In genomic region chr5:117932862-117933261, GRCm38 (mm10) we compare ENCODE assay signal across 8 mouse cellular contexts. TPM values are rescaled to one million over a fixed set of nuclear protein-coding genes. Genes with fewer than 3 reads are reported as not detected.
A peak's percentile ranks its signal among the peaks of the same experiment; 100 is the strongest.
DNase-seq lines count a peak whose midpoint lies in the region.

No protein-coding gene starts in this region.

- peak; percentile 58 for DNase-seq in Muller cell, postnatal 12 days (ENCODE audit: inconsistent ontology term)
- peak; percentile 24 for DNase-seq in c-Kit-negative CD71-positive TER-119-positive erythroid progenitor cells, embryonic 14.5 days (ENCODE audit: low read depth, low spot score)
- peak; percentile 18 for DNase-seq in fibroblast of lung, adult 2 months (ENCODE audit: low read depth)
- DNase-seq in heart, postnatal 14 days = peak; percentile 82 to 91
- DNase-seq in layer of hippocampus, adult 8-10 months (ENCODE audit: low spot score in 2 of 2) = peak; percentile 72 to 87
- peak; percentile 88 for DNase-seq in lung, postnatal 10 days
- DNase-seq in right cerebral cortex, postnatal 4 days = peak; percentile 99
- peak; percentile 63 to 90 for DNase-seq in urinary bladder, postnatal 4 days (ENCODE audit: low spot score in 2 of 2)

- intact Hi-C loops in heart, postnatal 14 days (cut with DNase I) = loop anchor here (2.0 kb wide), 2 partner anchors 318 to 416 kb away; no protein-coding TSS in a partner anchor

RNA-seq across cellular contexts. Expression of gene Fbxo21, which starts 43.7 kb away (rescaled TPM):
- total RNA-seq in heart, postnatal 14 days (2021) = 10 to 100 TPM; 40.4 to 41.3 TPM
- 100 to 1,000 TPM; 125 to 146 (median 137) TPM for total RNA-seq in layer of hippocampus, adult 8-10 months (2022)

Comparison
In these comparisons a context has a peak if more than half of its experiments do, and no peak if none do; other contexts are left out.
1. Peak in every context shown above with its lines: DNase-seq.
2. DNase-seq: peak in every context shown above with its lines; median percentile 99 in right cerebral cortex, postnatal 4 days; 88 in lung, postnatal 10 days; 86 in heart, postnatal 14 days; 80 in layer of hippocampus, adult 8-10 months; 76 in urinary bladder, postnatal 4 days; 58 in Muller cell, postnatal 12 days; 24 in c-Kit-negative CD71-positive TER-119-positive erythroid progenitor cells, embryonic 14.5 days; 18 in fibroblast of lung, adult 2 months.